Mouse (Mus musculus) CH12.LX (cell line): ENCODE measurements around the gene Ovol3.

Source experiments
- CTCF ChIP-seq, 2 experiments: IDR thresholded peaks in 1 of 2; conservative IDR thresholded peaks in 1 of 2; 2 replicates each; pipeline ENCODE4 v1.5.1; 2011 to 2012; ENCODE audit warnings: low read depth in 2 of 2, low read length in 2 of 2, improper control_type of control experiment in 1 of 2, inconsistent platforms in 1 of 2, mild to moderate bottlenecking in 1 of 2, moderate library complexity in 1 of 2
- ELF1 ChIP-seq: IDR thresholded peaks from 2 replicates; pipeline ENCODE4 v1.6.1; 2014; ENCODE audit warnings: low read depth, mild to moderate bottlenecking, inconsistent platforms, low read length, improper control_type of control experiment
- EP300 ChIP-seq: IDR thresholded peaks from 2 replicates; pipeline ENCODE4 v1.6.1; 2011; ENCODE audit warnings: low read length, improper control_type of control experiment
- HCFC1 ChIP-seq: IDR thresholded peaks from 2 replicates; pipeline ENCODE4 v1.6.1; 2012; ENCODE audit warnings: low read depth, mild to moderate bottlenecking, inconsistent platforms, low read length, improper control_type of control experiment
- JUN ChIP-seq: IDR thresholded peaks from 2 replicates; pipeline ENCODE4 v1.6.1; 2011; ENCODE audit warnings: low read depth, mild to moderate bottlenecking, low read length, improper control_type of control experiment, moderate library complexity; ENCODE audit not compliant: insufficient read depth
- KAT2A ChIP-seq: IDR thresholded peaks from 2 replicates; pipeline ENCODE4 v1.6.1; 2012; ENCODE audit warnings: low read length, improper control_type of control experiment, inconsistent platforms; ENCODE audit not compliant: insufficient replicate concordance
- MAFK ChIP-seq: IDR thresholded peaks from 2 replicates; pipeline ENCODE4 v1.6.1; 2011; ENCODE audit warnings: low read length, improper control_type of control experiment; ENCODE audit not compliant: insufficient replicate concordance
- NELFE ChIP-seq: IDR thresholded peaks from 2 replicates; pipeline ENCODE4 v1.6.1; 2011; ENCODE audit warnings: low read depth, low read length, improper control_type of control experiment
- NRF1 ChIP-seq: IDR thresholded peaks from 2 replicates; pipeline ENCODE4 v1.6.1; 2014; ENCODE audit warnings: low read depth, mild to moderate bottlenecking, inconsistent platforms, low read length, improper control_type of control experiment, moderate library complexity
- POLR2A ChIP-seq: IDR thresholded peaks from 2 replicates; pipeline ENCODE4 v1.6.1; 2011; ENCODE audit warnings: low read depth, mild to moderate bottlenecking, improper control_type of control experiment, low read length
- RAD21 ChIP-seq: IDR thresholded peaks from 2 replicates; pipeline ENCODE4 v1.6.1; 2011; ENCODE audit warnings: low read depth, mild to moderate bottlenecking, low read length, improper control_type of control experiment, moderate library complexity
- ZMIZ1 ChIP-seq: IDR thresholded peaks from 2 replicates; pipeline ENCODE4 v1.6.1; 2012; ENCODE audit warnings: low read depth, mild to moderate bottlenecking, inconsistent platforms, low read length, improper control_type of control experiment
- ZNF384 ChIP-seq: IDR thresholded peaks from 2 replicates; pipeline ENCODE4 v1.6.1; 2012; ENCODE audit warnings: low read depth, low read length, improper control_type of control experiment, inconsistent platforms

GRCm38 (mm10) chr7:30189116-30189491, 46.4 kb downstream of the Ovol3 start:
- TF ChIP-seq EP300 = no peak
- no peak for TF ChIP-seq CTCF (conservative IDR thresholded peaks at IDR 0.05 in 1 of 2, IDR thresholded peaks at IDR 0.05 in 1 of 2; ENCODE audit: low read depth in 2 of 2, low read length in 2 of 2)
- no peak for TF ChIP-seq NELFE
- no peak for TF ChIP-seq POLR2A
- TF ChIP-seq MAFK = no peak
- TF ChIP-seq NRF1 = no peak
- TF ChIP-seq ZMIZ1 = no peak
- TF ChIP-seq KAT2A = no peak
- no peak for TF ChIP-seq ZNF384
- TF ChIP-seq HCFC1 = no peak
- no peak for TF ChIP-seq JUN
- TF ChIP-seq ELF1 = no peak
- TF ChIP-seq RAD21 = no peak
